Mouse (Mus musculus) embryonic facial prominence, embryonic 14.5 days (tissue): Measurements from ENCODE around the gene Klk10. TPM values are rescaled to one million over a fixed set of nuclear protein-coding genes. Genes with fewer than 3 reads are reported as not detected.
A peak's percentile ranks its signal among the peaks of the same experiment; 100 is the strongest.

Experiments used
- ATAC-seq: fragments of 200-750 bp; cut with Nextera tagmentation; 2 replicates; pipeline ENCODE4 v1.8.0; 2017; ENCODE audit warnings: low read depth, moderate number of reproducible peaks, moderate TSS enrichment
- DNase-seq: peaks from one replicate; pipeline ENCODE4 v3.0.0-alpha.2; 2015; ENCODE audit warnings: low spot score
- H3K27ac ChIP-seq: fragments of 300-500 bp; sonication (generic); replicated peaks from 2 replicates; pipeline ENCODE4 v1.5.1; 2014; ENCODE audit warnings: low read depth, mild to moderate bottlenecking, low read length, moderate library complexity
- H3K27me3 ChIP-seq: fragments of 300-500 bp; sonication (generic); replicated peaks from 2 replicates; pipeline ENCODE4 v1.6.1; 2014; ENCODE audit warnings: low read length; ENCODE audit not compliant: control insufficient read depth, insufficient read depth
- H3K36me3 ChIP-seq: fragments of 300-500 bp; sonication (generic); 2 replicates; pipeline ENCODE4 v1.6.1; 2014; ENCODE audit warnings: low read length, mixed read lengths; ENCODE audit not compliant: control insufficient read depth, insufficient read depth
- H3K4me1 ChIP-seq: fragments of 300-500 bp; sonication (generic); 2 replicates; pipeline ENCODE4 v1.6.1; 2014; ENCODE audit warnings: antibody characterized with exemption, low read length; ENCODE audit not compliant: control insufficient read depth, insufficient read depth
- H3K4me2 ChIP-seq: fragments of 300-500 bp; sonication (generic); 2 replicates; pipeline ENCODE4 v1.6.1; 2014; ENCODE audit warnings: low read depth, mild to moderate bottlenecking, low read length, moderate library complexity, mixed read lengths
- H3K4me3 ChIP-seq: fragments of 300-500 bp; sonication (generic); 2 replicates; pipeline ENCODE4 v1.5.1; 2014; ENCODE audit warnings: low read depth, mild to moderate bottlenecking, low read length
- H3K9ac ChIP-seq: fragments of 300-500 bp; sonication (generic); 2 replicates; pipeline ENCODE4 v1.6.1; 2014; ENCODE audit warnings: low read depth, mild to moderate bottlenecking, low read length, moderate library complexity, mixed read lengths
- H3K9me3 ChIP-seq: fragments of 300-500 bp; sonication (generic); 2 replicates; pipeline ENCODE4 v1.6.1; 2016; ENCODE audit warnings: low read length; ENCODE audit not compliant: control insufficient read depth
- WGBS: fragments of 180-500 bp; shearing (Covaris S2); extraction: QIAGEN DNeasy Blood & Tissue Kit; methylation state at CpG from one replicate; pipeline ENCODE4 v1.1.7; 2014; 5-methylcytosine and 5-hydroxymethylcytosine counted together
- polyA plus RNA-seq: library from polyadenylated mRNA; unstranded; fragments of >200 nt; fragmentation: Nextera tagmentation; extraction: Ambion mirVana; gene quantifications from 2 replicates; pipeline ENCODE4 v1.2.1, GENCODE M21; 2014

Klk10 gene
- polyA plus RNA-seq, 1 experiment from 2014 or later, result 17.2 TPM

DNA sequence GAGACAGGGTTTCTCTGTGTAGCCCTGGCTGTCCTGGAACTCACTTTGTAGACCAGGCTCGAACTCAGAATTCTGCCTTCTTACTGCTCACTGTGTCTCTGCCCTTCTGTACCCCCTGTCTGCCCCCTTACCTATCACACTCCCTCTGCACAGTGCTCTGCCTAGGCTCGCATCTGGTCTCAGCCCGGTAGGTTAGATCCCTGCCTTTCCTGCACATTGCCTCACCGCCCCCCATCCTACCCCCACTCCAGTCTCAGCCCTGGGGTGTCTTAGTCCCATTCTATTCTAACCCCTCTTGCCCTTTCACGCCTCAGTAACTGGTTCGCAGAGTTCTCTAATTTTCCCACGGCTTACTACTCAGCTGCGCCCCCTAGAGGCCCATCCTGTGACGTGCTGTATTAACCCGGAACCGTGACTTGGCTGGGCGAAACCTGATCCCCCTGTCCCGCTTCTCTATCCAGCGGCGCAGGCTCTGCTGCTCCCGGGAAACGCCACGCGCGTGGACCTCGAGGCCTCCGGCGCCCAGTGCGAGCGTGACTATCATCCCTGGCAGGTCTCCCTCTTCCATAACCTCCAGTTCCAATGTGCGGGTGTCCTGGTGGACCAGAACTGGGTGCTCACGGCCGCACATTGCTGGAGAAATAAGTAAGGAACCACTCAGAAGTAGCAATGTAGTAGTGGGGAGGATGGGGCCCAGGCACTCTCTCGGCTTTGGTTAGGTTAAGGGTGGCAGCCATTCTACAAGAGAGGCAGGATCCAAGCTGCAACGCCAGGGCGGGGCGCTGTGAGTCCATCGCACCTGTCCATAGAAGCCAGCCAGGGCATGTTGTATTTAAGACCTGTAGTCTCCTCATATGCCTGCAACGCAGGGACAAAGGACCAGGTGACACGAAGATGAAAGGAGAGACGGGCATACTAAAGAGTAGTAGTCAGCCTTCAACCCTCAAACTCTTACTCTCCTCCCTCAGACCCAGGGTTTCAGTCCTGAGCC is 1.7 kb downstream of the Klk10 start:
- Histone ChIP-seq H3K4me1 (no peaks in the 10 kb centered on the region), H3K36me3 (no peaks in the 10 kb centered on the region), H3K27ac (no peak overlapping the region), H3K27me3 (peaks cover 8% of the 10 kb centered on the region; the same call in 1 of the 2 replicates), H3K9ac (no peak overlapping the region), H3K9me3 (no peaks in the 10 kb centered on the region), H3K4me2 (peak overlapping the region; percentile 56), H3K4me3 (peak overlapping the region; percentile 26)
- ATAC-seq (peak; percentile 90), DNase-seq (peak; percentile 85)
- 8% methylated on average over 36 of the region's 36 CpGs for WGBS

DNA sequence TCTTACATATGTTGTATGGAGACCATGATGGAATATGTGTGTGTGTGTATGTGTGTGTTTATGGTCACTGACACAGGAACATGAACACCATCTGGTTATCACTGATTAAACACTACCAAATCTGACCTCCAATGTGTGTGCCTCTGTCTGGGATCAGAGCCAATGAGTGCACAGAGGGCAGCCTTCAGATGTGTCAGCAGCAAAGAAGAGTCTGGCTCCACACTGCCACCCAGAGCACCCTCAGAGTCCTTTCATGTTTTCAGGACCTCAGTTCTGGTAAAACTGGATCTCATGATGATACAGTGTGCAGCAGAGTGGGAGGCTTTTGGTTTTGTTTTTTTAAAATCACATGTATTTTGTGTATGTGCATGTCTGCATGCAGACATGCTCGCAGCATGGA is 4.5 kb downstream of the Klk10 start:
- no peak for DNase-seq
- ATAC-seq, result no peak
- H3K27ac ChIP-seq, result no peak overlapping the region
- no peak overlapping the region for H3K4me3 ChIP-seq
- H3K27me3 ChIP-seq, result peaks cover 8% of the 10 kb centered on the region; the same call in 1 of the 2 replicates
- 100% methylated on average over 1 of the region's 1 CpGs for WGBS
- no peak overlapping the region for H3K9ac ChIP-seq
- no peaks in the 10 kb centered on the region for H3K36me3 ChIP-seq
- no peaks in the 10 kb centered on the region for H3K4me1 ChIP-seq
- H3K4me2 ChIP-seq, result no peak overlapping the region
- H3K9me3 ChIP-seq, result no peaks in the 10 kb centered on the region

DNA sequence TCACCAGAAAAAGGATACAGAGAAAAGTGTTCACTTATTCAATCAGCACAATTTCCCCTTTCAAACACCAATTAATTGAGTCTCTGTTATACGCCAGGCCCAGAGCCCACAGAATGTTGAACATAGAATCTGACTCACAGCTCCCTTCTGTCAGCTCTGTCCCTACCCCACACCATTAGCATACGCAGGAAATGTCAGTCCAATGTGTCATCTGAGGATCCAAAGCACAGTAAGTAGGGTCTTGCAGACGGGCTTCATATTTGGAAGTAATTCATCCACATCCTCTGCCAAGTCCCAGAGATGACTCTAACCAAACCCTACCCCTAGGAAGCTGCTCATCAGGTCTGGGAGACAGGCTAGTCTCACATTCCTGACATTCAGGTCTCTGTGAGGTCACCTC is 7.3 kb downstream of the Klk10 start:
- Histone ChIP-seq H3K4me2 (no peak overlapping the region), H3K4me1 (no peaks in the 10 kb centered on the region), H3K36me3 (no peaks in the 10 kb centered on the region), H3K27me3 (peaks cover 5% of the 10 kb centered on the region; the same call in 1 of the 2 replicates), H3K9ac (no peak overlapping the region), H3K27ac (no peak overlapping the region), H3K9me3 (no peaks in the 10 kb centered on the region), H3K4me3 (no peak overlapping the region)
- DNase-seq (no peak), ATAC-seq (no peak)
- WGBS, result 67% methylated on average over 3 of the region's 3 CpGs

DNA sequence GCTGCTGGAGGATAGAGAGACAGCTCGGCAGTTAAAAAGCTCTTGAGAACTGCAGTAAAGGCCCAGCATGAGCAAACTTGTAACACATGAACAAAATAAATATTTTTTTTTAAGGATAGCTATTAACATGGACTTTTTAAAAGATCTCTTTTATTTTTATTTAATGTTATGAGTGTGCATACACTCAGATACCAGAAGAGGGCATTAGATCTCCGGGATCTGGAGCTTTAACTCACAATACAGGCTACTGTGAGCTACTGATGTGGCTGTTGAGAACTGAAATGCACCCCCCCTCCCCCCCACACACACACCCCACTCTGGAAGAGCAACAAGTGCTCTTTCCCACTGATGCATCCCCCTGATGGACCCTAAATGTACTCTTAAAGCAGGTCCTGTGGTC is 8.5 kb downstream of the Klk10 start:
- ATAC-seq, result no peak
- Histone ChIP-seq H3K4me1 (no peaks in the 10 kb centered on the region), H3K4me2 (no peak overlapping the region), H3K9me3 (no peaks in the 10 kb centered on the region), H3K4me3 (no peak overlapping the region), H3K27ac (no peak overlapping the region), H3K9ac (no peak overlapping the region), H3K27me3 (no peaks in the 10 kb centered on the region), H3K36me3 (no peaks in the 10 kb centered on the region)
- DNase-seq, result no peak
- WGBS, result 73% methylated on average over 2 of the region's 2 CpGs

DNA sequence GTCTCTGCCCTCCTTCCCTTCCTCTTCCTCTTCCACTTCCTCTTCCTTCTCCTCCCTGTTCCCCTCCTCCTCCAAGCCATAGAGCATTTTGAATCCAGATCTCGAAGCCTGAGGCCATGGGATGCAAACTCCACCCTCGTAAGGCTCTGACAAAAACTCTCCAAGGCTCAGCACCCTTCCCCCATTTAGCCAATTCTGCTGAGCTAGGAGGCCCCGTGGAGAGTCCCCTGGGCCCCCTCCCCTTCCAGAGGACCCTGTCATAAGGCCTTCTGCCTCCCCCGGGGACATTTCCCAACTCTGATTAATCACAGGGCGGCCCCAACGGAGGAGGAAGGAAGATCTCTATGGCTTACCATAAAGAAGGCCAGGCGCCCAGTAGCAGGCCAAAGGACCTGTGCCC is 10.8 kb downstream of the Klk10 start, which contains the start of gene Klk9:
Gene Klk9 (plus strand): TSS at position 301 of the 400 bp plus-strand sequence.
- no peak within 1 kb of the TSS for H3K9ac ChIP-seq
- peaks cover 8% of the 10 kb centered on the region for H3K27me3 ChIP-seq
- DNase-seq, result no peak
- ATAC-seq, result no peak
- H3K4me3 ChIP-seq, result no peak within 1 kb of the TSS
- no peak within 1 kb of the TSS for H3K27ac ChIP-seq
- WGBS, result 72% methylated on average over 7 of the region's 7 CpGs
- no peaks in the 10 kb centered on the region for H3K36me3 ChIP-seq
- H3K4me2 ChIP-seq, result no peak within 1 kb of the TSS
- H3K9me3 ChIP-seq, result no peaks in the 10 kb centered on the region
- H3K4me1 ChIP-seq, result no peaks in the 10 kb centered on the region

DNA sequence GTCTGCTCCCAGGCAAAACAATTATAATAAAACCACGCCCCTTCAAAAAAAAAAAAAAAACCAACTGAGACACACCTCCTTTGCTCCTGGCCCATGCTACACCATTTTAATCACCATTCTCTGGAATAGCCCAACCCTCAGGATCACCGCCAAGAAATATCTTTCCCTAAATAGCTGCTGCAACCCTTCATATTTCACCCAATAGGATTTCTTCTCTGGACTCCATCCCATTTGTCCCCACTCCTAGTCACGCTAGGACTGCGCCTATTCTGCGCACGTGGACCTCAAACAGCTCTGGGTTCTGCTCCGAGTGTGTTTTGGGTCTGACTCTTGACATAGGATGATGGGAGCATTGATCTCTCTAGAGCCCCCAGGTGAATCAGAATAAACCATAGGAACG is 15.5 kb downstream of the Klk10 start:
- ATAC-seq, result 0 out of 2 replicates have a peak, but pooled peaks have one; percentile 19

DNA sequence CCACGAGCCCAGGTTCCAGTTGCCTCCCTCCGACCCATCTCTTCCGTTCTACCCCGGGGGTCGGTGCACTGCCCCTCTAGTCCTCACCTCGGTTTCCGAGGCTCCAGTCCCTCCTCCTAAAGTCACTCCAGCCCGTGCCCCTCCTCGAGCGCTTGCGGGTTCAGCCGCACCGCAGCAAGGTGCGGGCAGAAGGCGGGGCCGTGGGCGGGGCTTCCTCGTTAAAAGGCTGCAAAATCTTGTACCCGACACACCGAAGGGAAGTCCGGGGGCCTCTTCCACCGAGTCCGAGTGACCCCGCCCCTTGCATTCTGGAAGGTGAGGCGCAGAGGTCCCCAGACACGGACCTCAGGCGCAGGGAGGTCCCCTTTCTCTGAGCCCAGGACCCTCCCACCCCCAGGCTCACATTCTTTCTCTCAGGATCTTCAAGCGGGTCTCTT is 16.5 kb downstream of the Klk10 start, which contains the start of gene Klk8:
Gene Klk8 (plus strand): TSS at position 245 of the 437 bp plus-strand sequence.
- Histone ChIP-seq H3K9ac (peak within 1 kb of the TSS; percentile 51), H3K4me2 (peak within 1 kb of the TSS; percentile 78), H3K9me3 (no peaks in the 10 kb centered on the region), H3K27me3 (peaks cover 16% of the 10 kb centered on the region), H3K4me3 (peak within 1 kb of the TSS; percentile 51), H3K36me3 (no peaks in the 10 kb centered on the region), H3K4me1 (no peaks in the 10 kb centered on the region), H3K27ac (no peak within 1 kb of the TSS)
- peak; percentile 17 for DNase-seq
- peak; percentile 51; the same call in 1 of the 2 replicates for ATAC-seq
- 0% methylated on average over 26 of the region's 28 CpGs for WGBS

More for the DNA sequence above, 15.5 kb downstream of the Klk10 start:
- Histone ChIP-seq H3K4me3 (peak overlapping the region; percentile 51), H3K27ac (no peak overlapping the region), H3K4me1 (no peaks in the 10 kb centered on the region), H3K27me3 (peaks cover 16% of the 10 kb centered on the region), H3K4me2 (peak overlapping the region; percentile 78), H3K36me3 (no peaks in the 10 kb centered on the region), H3K9me3 (no peaks in the 10 kb centered on the region), H3K9ac (peak overlapping the region; percentile 51; the same call in 1 of the 2 replicates)
- 8% methylated on average over 8 of the region's 8 CpGs for WGBS
- peak; percentile 18 for DNase-seq

DNA sequence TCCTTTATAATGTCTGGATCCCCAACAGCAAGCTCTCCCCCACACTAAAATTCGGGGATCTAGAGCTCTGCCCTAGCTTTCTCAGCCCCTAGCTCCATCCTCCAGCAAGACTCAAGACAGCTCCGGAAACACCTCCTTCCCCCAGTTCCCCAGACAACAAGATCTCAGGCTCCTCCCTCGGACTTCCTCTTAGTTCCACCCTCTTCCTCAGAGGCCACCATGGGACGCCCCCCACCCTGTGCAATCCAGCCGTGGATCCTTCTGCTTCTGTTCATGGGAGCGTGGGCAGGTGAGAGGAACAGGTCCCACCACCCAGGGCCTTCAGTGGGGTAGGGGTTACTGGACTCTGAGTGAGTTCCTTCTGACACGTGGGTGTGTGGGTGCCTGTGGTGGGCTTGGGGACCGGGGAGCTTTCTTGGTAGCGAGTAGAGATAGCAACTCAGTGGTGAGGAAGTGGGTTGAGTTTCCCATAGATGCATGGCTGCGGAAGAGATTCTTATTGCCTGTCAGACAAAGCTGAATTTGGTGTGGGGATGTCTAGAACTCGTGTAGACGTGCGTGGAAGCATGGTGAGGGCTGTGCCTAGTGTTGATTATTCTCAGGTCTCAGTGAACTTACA is 17.1 kb downstream of the Klk10 start:
- Histone ChIP-seq H3K4me1 (no peaks in the 10 kb centered on the region), H3K27ac (no peak overlapping the region), H3K4me3 (peak overlapping the region; percentile 51), H3K27me3 (peaks cover 16% of the 10 kb centered on the region), H3K36me3 (no peaks in the 10 kb centered on the region), H3K9me3 (no peaks in the 10 kb centered on the region), H3K4me2 (peak overlapping the region; percentile 78), H3K9ac (peak overlapping the region; percentile 51)
- WGBS, result 38% methylated on average over 13 of the region's 13 CpGs
- ATAC-seq (no peak), DNase-seq (peak; percentile 19)
